Mouse (Mus musculus): Measurements from ENCODE around the gene Mthfs.
"Not testable (repeated sequence)": the region's sequence is repeated elsewhere in the genome, so short reads cannot be mapped to it uniquely, and the experiment has no call there.

- not testable (repeated sequence) for TF ChIP-seq CTCF, EP300 (IDR thresholded peaks at IDR 0.05; ENCODE audit: low read depth)
These were observed 11.5 kb upstream of the Mthfs start, which contains the start of the genes Bcl2a1b and Gm29094 for GRCm38 (mm10) chr9:89198969-89199416.
